Mouse (Mus musculus): ENCODE measurements around the gene Adcy9. TPM values are rescaled to one million over a fixed set of nuclear protein-coding genes. Genes with fewer than 3 reads are reported as not detected.

Adcy9 gene
- 1.2 and 1.3 TPM in 2 replicates for polyA plus RNA-seq (2015; fragmentation: Nextera tagmentation; extraction: Ambion mirVana)

GRCm38 (mm10) chr16:4420298-4421054 lies at the start of gene Adcy9:
Adcy9 (minus strand) TSS chr16:4420498.
- peak within 1 kb of the TSS; percentile 88 for H3K9ac ChIP-seq (ENCODE audit: low read depth, low read length)
- H3K27ac ChIP-seq (ENCODE audit: low read length) = peak within 1 kb of the TSS; percentile 80
- no peaks in the 10 kb centered on the region for H3K36me3 ChIP-seq (ENCODE audit: control insufficient read depth, insufficient read depth, low read length)
- H3K4me3 ChIP-seq (ENCODE audit: low read length) = peak within 1 kb of the TSS; percentile 79
- WGBS = 1% methylated on average over 54 of the region's 64 CpGs
- no peaks in the 10 kb centered on the region for H3K9me3 ChIP-seq (ENCODE audit: control insufficient read depth, low read length)
- H3K4me2 ChIP-seq (ENCODE audit: low read depth, low read length) = peak within 1 kb of the TSS; percentile 89
- no peaks in the 10 kb centered on the region for H3K27me3 ChIP-seq (replicated peaks; ENCODE audit: control insufficient read depth, insufficient read depth, low read length)
- peak; percentile 95 for ATAC-seq
- H3K4me1 ChIP-seq (ENCODE audit: control insufficient read depth, insufficient read depth, low read length) = peaks cover 24% of the 10 kb centered on the region

- H3K4me3 ChIP-seq (ENCODE audit: low read length) = no peak overlapping the region
- no peaks in the 10 kb centered on the region for H3K27me3 ChIP-seq (replicated peaks; ENCODE audit: control insufficient read depth, insufficient read depth, low read length)
- WGBS = 48% methylated on average over 10 of the region's 10 CpGs
- ATAC-seq = peak; percentile 87
- H3K4me2 ChIP-seq (ENCODE audit: low read depth, low read length) = no peak overlapping the region
- no peak overlapping the region for H3K9ac ChIP-seq (ENCODE audit: low read depth, low read length)
- no peaks in the 10 kb centered on the region for H3K9me3 ChIP-seq (ENCODE audit: control insufficient read depth, low read length)
- 0 out of 2 replicates have a peak, but pooled peaks cover 3% of the 10 kb centered on the region for H3K4me1 ChIP-seq (ENCODE audit: control insufficient read depth, insufficient read depth, low read length)
- H3K27ac ChIP-seq (ENCODE audit: low read length) = peak overlapping the region; percentile 64
- H3K36me3 ChIP-seq (ENCODE audit: control insufficient read depth, insufficient read depth, low read length) = no peaks in the 10 kb centered on the region
Measured at GRCm38 (mm10) chr16:4469599-4470352, 49.5 kb upstream of the Adcy9 start.

GRCm38 (mm10) chr16:4464529-4465089 lies 44.3 kb upstream of the Adcy9 start:
- Histone ChIP-seq H3K27me3 (replicated peaks; ENCODE audit: control insufficient read depth, insufficient read depth, low read length) (no peaks in the 10 kb centered on the region), H3K36me3 (ENCODE audit: control insufficient read depth, insufficient read depth, low read length) (no peaks in the 10 kb centered on the region), H3K9me3 (ENCODE audit: control insufficient read depth, low read length) (no peaks in the 10 kb centered on the region), H3K4me1 (ENCODE audit: control insufficient read depth, insufficient read depth, low read length) (no peaks in the 10 kb centered on the region), H3K4me3 (ENCODE audit: low read length) (no peak overlapping the region), H3K4me2 (ENCODE audit: low read depth, low read length) (no peak overlapping the region), H3K27ac (ENCODE audit: low read length) (no peak overlapping the region), H3K9ac (ENCODE audit: low read depth, low read length) (no peak overlapping the region)
- ATAC-seq = no peak
- WGBS = 56% methylated on average over 9 of the region's 9 CpGs

GRCm38 (mm10) chr16:4457927-4458326 lies 37.6 kb upstream of the Adcy9 start:
- Histone ChIP-seq H3K9ac (ENCODE audit: low read depth, low read length) (no peak overlapping the region), H3K4me2 (ENCODE audit: low read depth, low read length) (no peak overlapping the region), H3K4me1 (ENCODE audit: control insufficient read depth, insufficient read depth, low read length) (no peaks in the 10 kb centered on the region), H3K27me3 (replicated peaks; ENCODE audit: control insufficient read depth, insufficient read depth, low read length) (no peaks in the 10 kb centered on the region), H3K36me3 (ENCODE audit: control insufficient read depth, insufficient read depth, low read length) (no peaks in the 10 kb centered on the region), H3K9me3 (ENCODE audit: control insufficient read depth, low read length) (no peaks in the 10 kb centered on the region), H3K27ac (ENCODE audit: low read length) (no peak overlapping the region), H3K4me3 (ENCODE audit: low read length) (no peak overlapping the region)
- WGBS = 86% methylated on average over 3 of the region's 3 CpGs
- ATAC-seq = no peak

DNA sequence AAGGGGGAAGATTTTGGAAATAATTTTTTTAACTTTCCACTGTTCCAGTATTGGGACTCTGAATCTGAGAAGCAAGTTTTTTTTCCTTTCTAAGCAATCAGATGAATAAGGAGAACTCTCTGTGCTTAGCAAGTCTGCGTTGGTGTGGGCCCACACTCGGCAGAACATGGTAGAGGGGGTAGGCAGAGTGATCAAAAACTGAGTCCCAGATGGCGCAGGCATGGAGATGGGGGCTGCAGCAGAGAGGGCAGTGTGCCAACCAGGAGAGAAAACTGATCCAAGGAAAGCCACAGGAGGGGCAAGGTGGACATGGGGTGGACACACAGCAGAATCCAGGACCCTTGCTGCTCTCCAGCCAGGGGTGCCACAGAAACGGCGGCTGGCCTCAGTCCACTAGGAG lies 36.1 kb upstream of the Adcy9 start:
- Histone ChIP-seq H3K9ac (ENCODE audit: low read depth, low read length) (no peak overlapping the region), H3K27ac (ENCODE audit: low read length) (no peak overlapping the region), H3K4me3 (ENCODE audit: low read length) (no peak overlapping the region), H3K36me3 (ENCODE audit: control insufficient read depth, insufficient read depth, low read length) (no peaks in the 10 kb centered on the region), H3K4me2 (ENCODE audit: low read depth, low read length) (no peak overlapping the region), H3K4me1 (ENCODE audit: control insufficient read depth, insufficient read depth, low read length) (no peaks in the 10 kb centered on the region), H3K9me3 (ENCODE audit: control insufficient read depth, low read length) (no peaks in the 10 kb centered on the region), H3K27me3 (replicated peaks; ENCODE audit: control insufficient read depth, insufficient read depth, low read length) (no peaks in the 10 kb centered on the region)
- 78% methylated on average over 5 of the region's 5 CpGs for WGBS
- ATAC-seq = no peak

DNA sequence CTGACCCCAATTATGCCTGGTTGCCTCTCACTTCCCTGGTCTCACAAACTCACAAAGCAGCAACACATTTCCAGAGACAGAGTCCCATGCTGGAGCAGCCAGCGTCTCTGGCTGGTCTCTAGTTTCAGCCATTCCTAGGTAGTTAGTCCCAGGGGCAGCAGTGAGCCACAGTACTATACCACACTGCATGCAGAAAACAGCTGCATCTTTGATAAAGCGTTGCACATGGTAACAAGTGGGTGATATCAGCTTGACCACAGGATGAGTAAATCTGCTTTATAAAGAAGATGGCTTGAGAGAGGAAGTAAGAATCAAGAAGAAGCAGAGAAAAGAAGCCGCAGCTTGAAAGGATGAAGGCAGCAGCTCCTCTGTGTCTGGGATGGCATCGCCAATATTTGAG lies 35.4 kb upstream of the Adcy9 start:
- Histone ChIP-seq H3K27ac (ENCODE audit: low read length) (no peak overlapping the region), H3K36me3 (ENCODE audit: control insufficient read depth, insufficient read depth, low read length) (no peaks in the 10 kb centered on the region), H3K9ac (ENCODE audit: low read depth, low read length) (no peak overlapping the region), H3K4me2 (ENCODE audit: low read depth, low read length) (no peak overlapping the region), H3K4me3 (ENCODE audit: low read length) (no peak overlapping the region), H3K4me1 (ENCODE audit: control insufficient read depth, insufficient read depth, low read length) (no peaks in the 10 kb centered on the region), H3K27me3 (replicated peaks; ENCODE audit: control insufficient read depth, insufficient read depth, low read length) (no peaks in the 10 kb centered on the region), H3K9me3 (ENCODE audit: control insufficient read depth, low read length) (no peaks in the 10 kb centered on the region)
- no peak for ATAC-seq
- WGBS = 74% methylated on average over 4 of the region's 4 CpGs

DNA sequence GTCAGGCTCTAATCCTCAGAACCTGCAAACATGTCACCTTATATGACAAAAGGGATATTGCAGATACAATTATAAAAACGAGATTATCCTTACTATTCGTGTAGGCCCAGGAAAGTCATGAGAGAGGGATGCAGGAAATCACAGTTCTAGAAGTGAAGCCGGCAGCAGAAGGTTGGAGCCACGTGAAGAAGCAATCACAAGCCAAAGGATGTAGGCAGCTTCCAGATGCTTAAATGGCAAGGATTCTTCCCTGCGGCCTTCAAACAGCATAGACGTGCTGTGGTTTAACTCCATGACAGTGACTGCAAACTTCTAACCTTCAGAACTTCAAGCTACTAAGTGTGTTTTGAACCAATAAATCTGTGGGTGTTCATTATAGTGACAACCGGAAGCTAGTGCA lies 34.3 kb upstream of the Adcy9 start:
- no peak overlapping the region for H3K27ac ChIP-seq (ENCODE audit: low read length)
- WGBS = 84% methylated on average over 7 of the region's 7 CpGs
- no peaks in the 10 kb centered on the region for H3K36me3 ChIP-seq (ENCODE audit: control insufficient read depth, insufficient read depth, low read length)
- H3K4me1 ChIP-seq (ENCODE audit: control insufficient read depth, insufficient read depth, low read length) = no peaks in the 10 kb centered on the region
- no peak overlapping the region for H3K4me3 ChIP-seq (ENCODE audit: low read length)
- no peak overlapping the region for H3K9ac ChIP-seq (ENCODE audit: low read depth, low read length)
- ATAC-seq = no peak
- no peak overlapping the region for H3K4me2 ChIP-seq (ENCODE audit: low read depth, low read length)
- H3K27me3 ChIP-seq (replicated peaks; ENCODE audit: control insufficient read depth, insufficient read depth, low read length) = no peaks in the 10 kb centered on the region
- H3K9me3 ChIP-seq (ENCODE audit: control insufficient read depth, low read length) = no peaks in the 10 kb centered on the region

GRCm38 (mm10) chr16:4449418-4449817 lies 29.1 kb upstream of the Adcy9 start:
- H3K9me3 ChIP-seq (ENCODE audit: control insufficient read depth, low read length) = no peaks in the 10 kb centered on the region
- H3K9ac ChIP-seq (ENCODE audit: low read depth, low read length) = no peak overlapping the region
- H3K27ac ChIP-seq (ENCODE audit: low read length) = no peak overlapping the region
- H3K4me1 ChIP-seq (ENCODE audit: control insufficient read depth, insufficient read depth, low read length) = peaks cover 14% of the 10 kb centered on the region
- no peak overlapping the region for H3K4me3 ChIP-seq (ENCODE audit: low read length)
- 87% methylated on average over 6 of the region's 6 CpGs for WGBS
- H3K4me2 ChIP-seq (ENCODE audit: low read depth, low read length) = no peak overlapping the region
- H3K36me3 ChIP-seq (ENCODE audit: control insufficient read depth, insufficient read depth, low read length) = no peaks in the 10 kb centered on the region
- no peak for ATAC-seq
- H3K27me3 ChIP-seq (replicated peaks; ENCODE audit: control insufficient read depth, insufficient read depth, low read length) = no peaks in the 10 kb centered on the region

GRCm38 (mm10) chr16:4448235-4448634 lies 27.9 kb upstream of the Adcy9 start:
- Histone ChIP-seq H3K27me3 (replicated peaks; ENCODE audit: control insufficient read depth, insufficient read depth, low read length) (no peaks in the 10 kb centered on the region), H3K4me2 (ENCODE audit: low read depth, low read length) (no peak overlapping the region), H3K36me3 (ENCODE audit: control insufficient read depth, insufficient read depth, low read length) (no peaks in the 10 kb centered on the region), H3K9me3 (ENCODE audit: control insufficient read depth, low read length) (no peaks in the 10 kb centered on the region), H3K4me1 (ENCODE audit: control insufficient read depth, insufficient read depth, low read length) (peaks cover 14% of the 10 kb centered on the region), H3K9ac (ENCODE audit: low read depth, low read length) (no peak overlapping the region), H3K27ac (ENCODE audit: low read length) (no peak overlapping the region), H3K4me3 (ENCODE audit: low read length) (no peak overlapping the region)
- peak; percentile 56 for ATAC-seq
- 47% methylated on average over 9 of the region's 9 CpGs for WGBS

Measured in intestine, embryonic 16.5 days (tissue).